Mouse (Mus musculus) cerebellum, adult 8-10 months (tissue): ENCODE data around the gene Hspa1l.
A peak's percentile ranks its signal among the peaks of the same experiment; 100 is the strongest.

Source experiments
- DNase-seq: peaks from one replicate; pipeline ENCODE4 v3.0.0; 2022

The Hspa1l gene

GRCm38 (mm10) chr17:35027277-35028068, 55.0 kb downstream of the Hspa1l start, which contains the start of gene Sapcd1:
Gene Sapcd1 (minus strand): TSS chr17:35028016.
- DNase-seq: peak; percentile 25

GRCm38 (mm10) chr17:35028315-35028714, 55.8 kb downstream of the Hspa1l start:
- no peak for DNase-seq
